Mouse (Mus musculus): ENCODE data around the gene Fam114a1. TPM values are rescaled to one million over a fixed set of nuclear protein-coding genes. Genes with fewer than 3 reads are reported as not detected.

The Fam114a1 gene
- polyA plus RNA-seq, 1 experiment: not detected

GRCm38 (mm10) chr5:65043407-65043895, 73.6 kb downstream of the Fam114a1 start:
- H3K4me1 ChIP-seq (ENCODE audit: control insufficient read depth, insufficient read depth, low read length): peaks cover 9% of the 10 kb centered on the region
- WGBS: 76% methylated on average over 11 of the region's 11 CpGs
- H3K4me3 ChIP-seq (ENCODE audit: insufficient read depth, low read depth, low read length): no peak overlapping the region
- no peak overlapping the region for H3K27ac ChIP-seq (ENCODE audit: insufficient read depth, low read depth, low read length)
- TF ChIP-seq CTCF (IDR thresholded peaks at IDR 0.05; ENCODE audit: insufficient read depth, low read depth, low read length) (no peak), POLR2A (IDR thresholded peaks at IDR 0.05; ENCODE audit: insufficient read depth, low read depth, low read length) (no peak)

- Histone ChIP-seq H3K4me3 (ENCODE audit: insufficient read depth, low read depth, low read length) (no peak overlapping the region), H3K4me1 (ENCODE audit: control insufficient read depth, insufficient read depth, low read length) (peaks cover 6% of the 10 kb centered on the region), H3K27ac (ENCODE audit: insufficient read depth, low read depth, low read length) (no peak overlapping the region)
- WGBS: 62% methylated on average over 6 of the region's 6 CpGs
- TF ChIP-seq POLR2A (IDR thresholded peaks at IDR 0.05; ENCODE audit: insufficient read depth, low read depth, low read length) (no peak), CTCF (IDR thresholded peaks at IDR 0.05; ENCODE audit: insufficient read depth, low read depth, low read length) (no peak)
These were observed 75.9 kb downstream of the Fam114a1 start for GRCm38 (mm10) chr5:65045642-65046370.

GRCm38 (mm10) chr5:65046442-65047284, 76.8 kb downstream of the Fam114a1 start:
- TF ChIP-seq POLR2A (IDR thresholded peaks at IDR 0.05; ENCODE audit: insufficient read depth, low read depth, low read length): no peak
- no peak for TF ChIP-seq CTCF (IDR thresholded peaks at IDR 0.05; ENCODE audit: insufficient read depth, low read depth, low read length)
- WGBS: 63% methylated on average over 12 of the region's 12 CpGs
- peaks cover 6% of the 10 kb centered on the region for H3K4me1 ChIP-seq (ENCODE audit: control insufficient read depth, insufficient read depth, low read length)
- no peak overlapping the region for H3K27ac ChIP-seq (ENCODE audit: insufficient read depth, low read depth, low read length)
- no peak overlapping the region for H3K4me3 ChIP-seq (ENCODE audit: insufficient read depth, low read depth, low read length)

GRCm38 (mm10) chr5:65047285-65047855, 77.5 kb downstream of the Fam114a1 start:
- H3K4me3 ChIP-seq (ENCODE audit: insufficient read depth, low read depth, low read length): no peak overlapping the region
- no peak for TF ChIP-seq CTCF (IDR thresholded peaks at IDR 0.05; ENCODE audit: insufficient read depth, low read depth, low read length)
- no peak overlapping the region for H3K27ac ChIP-seq (ENCODE audit: insufficient read depth, low read depth, low read length)
- H3K4me1 ChIP-seq (ENCODE audit: control insufficient read depth, insufficient read depth, low read length): peaks cover 6% of the 10 kb centered on the region
- whole genome bisulfite sequencing: 40% methylated on average over 12 of the region's 12 CpGs

- H3K27ac ChIP-seq (ENCODE audit: insufficient read depth, low read depth, low read length): no peak overlapping the region
- WGBS: 73% methylated on average over 5 of the region's 5 CpGs
- TF ChIP-seq POLR2A (IDR thresholded peaks at IDR 0.05; ENCODE audit: insufficient read depth, low read depth, low read length): no peak
- no peak for TF ChIP-seq CTCF (IDR thresholded peaks at IDR 0.05; ENCODE audit: insufficient read depth, low read depth, low read length)
These were observed 80.0 kb downstream of the Fam114a1 start for GRCm38 (mm10) chr5:65049880-65050279.

GRCm38 (mm10) chr5:65051513-65051912, 81.6 kb downstream of the Fam114a1 start:
- 81% methylated on average over 3 of the region's 3 CpGs for WGBS
- Histone ChIP-seq H3K27ac (ENCODE audit: insufficient read depth, low read depth, low read length) (no peak overlapping the region), H3K4me3 (ENCODE audit: insufficient read depth, low read depth, low read length) (no peak overlapping the region), H3K4me1 (ENCODE audit: control insufficient read depth, insufficient read depth, low read length) (peaks cover 11% of the 10 kb centered on the region)
- no peak for TF ChIP-seq CTCF (IDR thresholded peaks at IDR 0.05; ENCODE audit: insufficient read depth, low read depth, low read length)
- no peak for TF ChIP-seq POLR2A (IDR thresholded peaks at IDR 0.05; ENCODE audit: insufficient read depth, low read depth, low read length)

More at GRCm38 (mm10) chr5:65049880-65050279, 80.0 kb downstream of the Fam114a1 start:
- no peak overlapping the region for H3K4me3 ChIP-seq (ENCODE audit: insufficient read depth, low read depth, low read length)
- H3K4me1 ChIP-seq (ENCODE audit: control insufficient read depth, insufficient read depth, low read length): peaks cover 6% of the 10 kb centered on the region

GRCm38 (mm10) chr5:65057596-65057995, 87.7 kb downstream of the Fam114a1 start:
- WGBS: 96% methylated on average over 6 of the region's 6 CpGs
- Histone ChIP-seq H3K4me1 (ENCODE audit: control insufficient read depth, insufficient read depth, low read length) (peaks cover 6% of the 10 kb centered on the region), H3K4me3 (ENCODE audit: insufficient read depth, low read depth, low read length) (no peak overlapping the region), H3K27ac (ENCODE audit: insufficient read depth, low read depth, low read length) (no peak overlapping the region)
- TF ChIP-seq POLR2A (IDR thresholded peaks at IDR 0.05; ENCODE audit: insufficient read depth, low read depth, low read length) (no peak), CTCF (IDR thresholded peaks at IDR 0.05; ENCODE audit: insufficient read depth, low read depth, low read length) (no peak)

- 87% methylated on average over 2 of the region's 2 CpGs for WGBS
- peaks cover 6% of the 10 kb centered on the region for H3K4me1 ChIP-seq (ENCODE audit: control insufficient read depth, insufficient read depth, low read length)
- TF ChIP-seq CTCF (IDR thresholded peaks at IDR 0.05; ENCODE audit: insufficient read depth, low read depth, low read length) (no peak), POLR2A (IDR thresholded peaks at IDR 0.05; ENCODE audit: insufficient read depth, low read depth, low read length) (no peak)
- H3K27ac ChIP-seq (ENCODE audit: insufficient read depth, low read depth, low read length): no peak overlapping the region
- no peak overlapping the region for H3K4me3 ChIP-seq (ENCODE audit: insufficient read depth, low read depth, low read length)
These were observed 89.9 kb downstream of the Fam114a1 start for GRCm38 (mm10) chr5:65059806-65060205.

- H3K4me1 ChIP-seq (ENCODE audit: control insufficient read depth, insufficient read depth, low read length): no peaks in the 10 kb centered on the region
- no peak overlapping the region for H3K4me3 ChIP-seq (ENCODE audit: insufficient read depth, low read depth, low read length)
- H3K27ac ChIP-seq (ENCODE audit: insufficient read depth, low read depth, low read length): no peak overlapping the region
- TF ChIP-seq CTCF (IDR thresholded peaks at IDR 0.05; ENCODE audit: insufficient read depth, low read depth, low read length): no peak
- TF ChIP-seq POLR2A (IDR thresholded peaks at IDR 0.05; ENCODE audit: insufficient read depth, low read depth, low read length): no peak
- WGBS: 94% methylated on average over 4 of the region's 4 CpGs
These were observed 92.4 kb downstream of the Fam114a1 start for GRCm38 (mm10) chr5:65062236-65062635.
